Mouse (Mus musculus) bone marrow macrophage, adult 2 months (primary cell): ENCODE measurements at regions not wholly inside any gene's neighbourhood (a gene's known extent, or its start where the extent isn't known, plus 50 kb on each side); places are given as distances from the start of the nearest gene placed in this dataset.

Experiments
- CTCF ChIP-seq: IDR thresholded peaks from 2 replicates; pipeline ENCODE4 v1.5.1; 2012; ENCODE audit warnings: low read depth, mild to moderate bottlenecking, low read length, moderate library complexity
- POLR2A ChIP-seq: IDR thresholded peaks from 2 replicates; pipeline ENCODE4 v1.6.1; 2012; ENCODE audit warnings: mild to moderate bottlenecking, low read depth, low read length, borderline replicate concordance

- TF ChIP-seq CTCF (no peak), POLR2A (no peak)
Measured at GRCm38 (mm10) chr12:71538691-71539090, 229.0 kb downstream of the Dact1 start.
